Mouse (Mus musculus): ENCODE data around the gene Nup107.

- TF ChIP-seq CTCF (IDR thresholded peaks at IDR 0.05; ENCODE audit: control insufficient read depth, insufficient read depth, low read length) (no peak), POLR2A (IDR thresholded peaks at IDR 0.05; ENCODE audit: borderline replicate concordance, control insufficient read depth, low read depth, low read length) (no peak)
These were observed 28.8 kb downstream of the Nup107 start for GRCm38 (mm10) chr10:117763588-117764190.
